Mouse (Mus musculus) adrenal gland, adult (tissue): Measurements from ENCODE around the gene Ptprd.

ENCODE experiments used
- DNase-seq, 2 experiments: peaks; one replicate each; pipeline ENCODE4 v3.0.0; 2022 to 2023; ENCODE audit warnings: low spot score in 1 of 2; ENCODE audit not compliant: inconsistent age in 2 of 2

The Ptprd gene

DNA sequence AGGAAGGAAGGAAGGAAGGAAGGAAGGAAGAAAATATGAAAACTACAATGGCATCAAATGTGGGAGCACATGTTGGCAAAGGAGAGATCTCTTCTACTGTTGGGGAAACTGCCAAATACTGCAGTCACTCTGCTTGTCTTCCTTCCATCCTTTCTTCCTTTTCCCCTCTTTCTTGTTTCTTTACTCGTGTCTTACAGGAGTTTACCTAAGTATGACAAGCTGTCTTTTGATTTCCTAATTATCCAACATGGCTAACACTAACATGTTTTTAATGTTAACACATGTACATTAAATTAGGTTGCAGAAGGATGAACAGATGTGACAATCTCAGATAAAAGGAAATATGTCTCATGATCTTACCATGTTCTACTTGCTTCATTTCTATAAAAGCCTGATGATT lies 625.5 kb downstream of the Ptprd start:
- no peak for DNase-seq

DNA sequence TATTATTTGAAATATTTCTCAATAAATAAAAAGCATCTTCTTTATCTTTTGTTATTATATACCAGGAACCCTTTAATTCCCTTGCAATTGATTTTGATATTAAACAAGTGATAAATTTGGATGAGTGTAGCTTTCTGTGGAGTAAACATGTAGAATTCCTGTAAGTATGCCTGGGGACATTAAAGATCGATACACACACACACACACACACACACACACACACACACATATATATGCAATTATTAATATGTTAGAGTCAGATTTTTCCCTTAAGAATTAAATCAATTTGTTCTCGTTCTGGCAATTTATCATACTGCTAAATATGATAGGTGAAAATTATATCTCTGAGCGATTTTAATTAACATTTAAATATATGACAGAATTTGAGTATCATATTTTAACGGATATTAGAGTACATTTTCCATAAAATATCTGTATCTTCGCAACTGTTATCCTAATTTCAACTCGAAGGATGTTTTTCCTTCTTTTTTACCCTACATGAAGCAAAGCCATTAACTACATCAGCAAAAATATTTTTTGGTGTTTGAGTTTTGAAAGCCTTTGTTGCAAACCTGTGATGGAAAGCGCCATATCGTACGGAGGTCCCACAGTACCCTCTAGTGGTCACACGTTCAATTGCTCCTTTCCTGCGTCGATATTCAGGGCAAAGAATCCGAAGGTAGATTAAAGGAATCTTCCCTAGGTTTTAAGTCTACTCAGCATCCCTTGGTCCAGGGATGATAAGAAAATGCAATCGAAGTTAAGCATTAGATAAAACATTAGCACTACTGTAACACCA lies 653.2 kb downstream of the Ptprd start:
- DNase-seq, result peak; percentile 7 to 70

DNA sequence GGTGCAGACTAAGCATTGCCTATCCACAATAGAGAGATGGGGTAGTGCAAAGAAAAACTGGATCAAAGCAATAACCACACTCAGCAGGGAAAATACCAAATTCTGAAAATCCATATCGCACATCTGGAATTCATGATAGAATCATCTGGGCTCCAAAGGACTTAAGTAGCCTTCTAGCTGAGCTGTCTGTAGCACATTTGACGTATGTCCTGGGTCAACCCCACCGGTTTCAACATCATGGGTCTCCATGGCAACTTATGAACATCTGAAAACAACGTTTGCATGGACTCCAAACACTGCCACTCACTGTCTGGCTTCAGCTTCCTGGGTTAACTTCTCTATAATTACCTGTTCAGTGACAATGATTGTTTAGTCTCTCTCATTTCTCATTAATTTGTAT lies 655.9 kb downstream of the Ptprd start:
- no peak for DNase-seq

DNA sequence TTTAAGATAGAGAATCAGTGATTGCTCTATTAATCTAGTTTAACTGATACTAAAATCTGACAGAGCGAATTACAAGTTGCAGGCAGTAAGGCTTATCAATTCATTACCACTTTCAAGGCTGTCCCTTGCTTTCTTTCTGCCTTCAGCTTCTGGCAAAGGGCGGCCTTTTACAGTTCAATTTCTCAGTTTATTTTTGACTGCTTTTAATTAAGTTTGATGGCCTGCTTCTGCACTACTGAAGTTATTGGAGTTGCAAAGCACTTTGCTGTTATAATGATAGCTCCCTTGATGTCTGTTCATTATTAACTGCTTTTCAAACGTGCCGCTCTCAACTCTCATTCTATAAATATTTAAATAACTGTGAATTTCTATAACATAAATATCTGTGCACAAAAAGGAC lies 673.9 kb downstream of the Ptprd start:
- no peak for DNase-seq

DNA sequence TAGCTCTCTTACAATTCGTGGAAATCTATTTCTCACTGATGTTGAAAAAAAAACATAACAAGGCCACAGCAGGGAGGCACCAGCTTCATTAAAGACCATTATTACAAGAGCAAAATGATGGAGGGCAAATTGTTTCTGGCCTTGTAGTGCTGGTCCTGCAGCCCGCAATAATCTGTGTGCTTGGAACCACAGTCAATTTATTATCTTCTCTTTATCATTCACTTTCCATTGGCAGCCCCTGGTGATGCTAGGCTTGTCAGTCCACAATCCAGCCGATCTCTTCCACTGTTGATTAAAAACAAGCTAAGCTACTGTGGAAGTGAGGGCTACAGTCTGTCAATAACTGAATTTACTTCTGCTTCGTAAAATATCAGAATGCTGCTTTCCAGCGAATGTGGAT lies 674.4 kb downstream of the Ptprd start:
- no peak for DNase-seq

DNA sequence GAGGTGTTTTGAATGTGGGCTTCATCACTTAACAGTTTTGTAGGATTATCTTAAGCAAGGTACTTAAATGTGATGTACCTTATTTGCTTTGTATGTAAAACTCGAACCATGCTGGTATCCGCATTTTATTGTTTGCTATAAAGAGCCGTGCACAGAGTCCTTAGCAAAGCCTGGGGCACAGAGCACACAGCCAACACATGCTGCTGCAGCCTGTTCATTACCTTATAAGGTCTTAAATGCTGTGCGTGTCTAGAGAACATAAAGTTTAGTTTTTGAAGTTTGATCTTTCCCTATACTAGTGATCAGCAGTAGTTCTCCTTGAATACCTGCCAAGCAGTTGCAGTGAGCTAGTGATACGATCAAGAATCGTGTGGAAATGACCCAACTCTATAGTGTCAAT lies 676.2 kb downstream of the Ptprd start:
- no peak for DNase-seq

DNA sequence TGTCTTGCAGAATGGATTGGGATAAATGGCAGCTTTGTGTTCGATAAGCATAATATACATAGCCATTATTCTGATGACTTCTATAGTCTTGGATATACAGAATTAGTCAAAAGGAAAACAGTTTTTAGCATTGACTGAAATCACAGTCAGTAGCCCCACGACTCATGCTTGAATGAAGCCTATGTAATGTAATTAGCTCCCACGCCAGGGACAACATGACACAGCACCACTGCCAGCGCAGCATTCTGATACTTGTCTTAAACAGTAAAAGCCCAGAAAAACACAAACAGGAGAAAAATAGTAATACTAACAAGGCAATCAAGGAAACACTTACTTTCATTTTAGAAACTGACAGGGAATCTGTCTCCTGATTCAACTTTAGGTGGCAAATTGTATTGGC lies 677.2 kb downstream of the Ptprd start:
- no peak for DNase-seq

DNA sequence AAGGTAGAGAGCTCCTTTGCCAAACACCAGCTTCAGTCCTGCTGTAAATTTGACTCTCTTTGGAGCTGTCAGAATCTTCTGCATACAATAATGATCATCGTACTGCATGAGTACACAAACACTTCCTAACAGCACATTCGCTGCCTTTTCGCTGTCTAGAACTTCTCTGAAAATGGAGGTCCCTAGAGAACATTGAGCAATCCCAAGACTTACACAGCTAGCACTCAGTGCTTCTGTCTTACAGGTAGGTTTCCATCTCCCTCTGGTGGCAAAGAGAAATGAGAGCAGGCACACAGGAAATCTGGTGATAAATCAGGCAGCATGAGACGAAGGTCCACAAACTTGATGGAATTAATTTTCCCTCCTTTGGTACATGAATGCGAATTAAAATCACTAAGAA lies 692.6 kb downstream of the Ptprd start:
- peak in 1 of 2 experiments; percentile 28 for DNase-seq

DNA sequence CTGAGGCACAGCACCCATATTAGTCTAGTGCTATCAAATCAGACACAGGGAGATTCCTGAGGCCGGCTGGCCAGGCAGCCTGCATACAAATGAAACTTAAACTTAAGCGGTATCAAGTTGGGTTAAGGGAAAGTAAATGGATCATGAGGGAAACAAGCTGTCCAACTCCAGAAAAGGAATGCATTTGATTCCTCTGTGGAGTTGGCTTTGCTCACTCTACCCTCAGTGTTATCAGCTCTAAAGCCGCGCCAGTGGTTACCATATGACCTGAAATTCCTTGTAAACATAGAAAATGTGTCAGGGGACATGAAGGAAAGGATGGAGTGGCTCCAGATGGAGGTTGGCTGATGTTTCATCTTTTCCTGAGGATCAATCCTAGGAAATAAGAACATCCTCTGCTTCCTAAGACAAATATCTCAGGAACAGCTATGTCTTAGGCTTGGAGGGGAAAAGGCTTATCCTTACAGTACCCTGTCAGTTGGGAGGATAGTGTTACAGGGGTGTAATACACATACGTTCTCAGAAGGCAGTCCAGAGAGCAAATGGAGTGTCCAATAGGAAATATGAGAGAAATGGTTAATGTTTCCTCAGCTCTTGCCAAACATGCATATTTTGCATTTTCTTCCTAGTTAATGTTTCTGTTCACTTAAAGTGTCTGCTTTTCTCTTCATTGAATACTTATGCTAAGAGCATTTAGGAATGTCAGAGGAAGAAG lies 697.7 kb downstream of the Ptprd start:
- no peak for DNase-seq

DNA sequence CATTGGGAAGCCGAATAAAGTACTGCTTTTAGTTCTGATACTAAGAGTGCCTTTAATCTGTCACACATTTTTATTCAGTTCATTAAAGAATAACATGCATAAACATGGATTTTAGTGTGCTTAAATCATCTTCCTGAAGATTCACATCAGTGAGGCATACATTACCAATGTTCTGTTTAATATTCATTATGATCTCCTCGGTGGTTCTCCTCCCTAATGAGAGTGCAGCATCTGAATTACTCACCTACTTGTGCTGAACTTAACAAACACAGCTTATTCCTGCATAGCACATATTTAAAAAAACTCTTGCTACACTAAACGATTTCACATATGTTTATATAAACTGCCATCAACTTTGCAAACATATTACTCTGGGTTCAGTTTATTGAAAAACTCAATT lies 698.7 kb downstream of the Ptprd start:
- no peak for DNase-seq

DNA sequence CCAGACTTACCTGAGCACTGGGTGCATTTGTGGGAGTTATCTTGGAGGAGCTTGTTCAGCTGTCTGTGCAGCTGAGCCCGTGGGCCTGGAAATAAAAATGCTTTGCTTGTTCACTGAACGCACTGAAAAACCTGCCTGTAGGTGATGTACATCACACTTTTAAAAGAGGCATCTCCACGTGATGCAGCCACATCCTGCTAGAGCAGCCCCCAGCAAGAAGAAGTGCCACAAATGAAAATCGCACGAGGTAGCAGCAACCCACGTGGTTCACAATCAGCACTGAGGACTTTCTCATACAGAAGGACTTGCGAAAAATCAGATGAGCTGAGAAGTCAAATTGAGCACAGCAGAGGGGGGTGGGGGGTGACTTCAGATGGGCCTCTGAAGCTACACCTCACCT lies 757.7 kb downstream of the Ptprd start:
- no peak for DNase-seq

DNA sequence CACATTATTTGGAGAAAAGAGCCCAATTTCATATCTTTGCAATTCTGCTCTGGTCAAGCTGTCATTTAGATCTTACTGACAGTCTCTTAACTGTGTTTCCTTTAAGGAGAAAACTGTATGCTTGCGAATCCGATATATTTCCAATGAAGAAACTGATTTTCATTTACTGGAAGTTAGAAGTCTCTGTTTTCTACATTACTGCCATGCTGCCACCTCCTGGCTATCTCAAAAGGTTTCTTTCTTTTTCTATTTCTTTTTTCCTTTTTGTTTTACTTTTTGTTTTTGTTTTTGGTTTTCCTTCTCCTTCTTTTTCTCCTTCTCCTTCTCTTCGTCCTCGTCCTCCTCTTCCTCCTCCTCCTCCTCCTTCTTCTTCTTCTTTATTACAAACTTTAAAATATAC lies 812.6 kb downstream of the Ptprd start:
- no peak for DNase-seq

DNA sequence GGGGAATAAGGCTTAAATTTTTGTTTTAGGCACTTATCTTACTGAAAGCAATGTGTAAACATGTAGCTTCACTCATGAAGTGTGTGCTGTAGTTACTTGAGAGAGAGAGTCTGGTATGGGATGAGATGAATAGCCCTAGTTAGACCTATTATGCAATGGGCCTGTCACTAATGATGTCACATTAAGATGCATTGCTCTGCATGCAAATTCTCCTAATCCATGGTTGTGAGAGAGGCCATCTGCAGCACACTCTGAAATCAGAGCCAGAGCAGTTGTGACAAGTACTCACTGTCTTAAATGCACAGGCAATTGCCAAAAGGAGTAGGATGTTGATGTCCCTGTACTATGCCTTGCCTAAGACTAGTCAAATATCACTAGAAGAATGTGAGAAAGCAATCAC lies 850.0 kb downstream of the Ptprd start:
- no peak for DNase-seq

DNA sequence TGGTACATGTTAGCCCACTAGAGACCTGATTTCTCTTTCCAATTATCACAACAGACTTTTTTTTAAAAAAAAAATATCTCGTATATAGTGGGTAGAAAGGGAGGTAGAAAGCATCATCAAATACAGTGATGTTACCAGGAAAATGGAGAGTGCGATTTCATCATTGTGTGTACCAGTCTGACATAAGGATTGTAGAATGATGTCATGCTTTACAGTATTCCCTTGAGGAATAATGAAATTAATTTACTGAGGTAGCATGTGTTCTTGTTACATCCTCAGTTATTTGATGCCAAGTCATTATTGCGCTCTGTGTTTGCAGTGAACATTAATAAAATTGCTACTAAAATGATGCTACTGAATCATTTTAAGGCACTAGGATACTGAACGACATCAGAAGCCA lies 884.6 kb downstream of the Ptprd start:
- no peak for DNase-seq

DNA sequence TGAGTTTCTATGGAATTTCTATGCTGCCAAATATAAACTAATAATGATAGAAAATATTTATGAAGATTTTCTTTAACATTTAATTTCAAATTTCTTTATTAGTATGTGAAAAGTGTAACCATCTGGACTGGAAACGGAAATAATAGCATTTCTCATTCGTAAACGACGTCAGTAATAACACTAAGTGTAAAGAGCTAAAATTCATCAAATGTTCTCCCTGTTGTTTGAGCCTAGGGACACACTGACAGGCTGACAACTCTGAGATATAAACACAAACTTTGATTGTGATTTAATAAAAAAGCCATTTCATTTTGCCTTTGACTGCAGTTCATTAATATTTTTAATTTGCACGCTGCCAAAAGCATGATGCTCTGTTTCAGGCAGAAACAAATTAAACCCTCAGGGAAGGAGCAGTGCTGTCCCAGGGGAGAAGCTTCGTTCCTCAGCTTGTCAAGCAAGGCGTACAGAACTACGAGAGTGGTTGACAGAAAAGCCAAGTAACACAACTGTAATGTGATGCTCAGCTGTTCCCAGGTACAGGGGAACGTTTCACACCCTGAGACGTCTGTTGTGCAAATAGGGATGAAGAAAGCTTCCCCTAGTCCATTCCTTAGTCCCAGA lies 894.6 kb downstream of the Ptprd start:
- no peak for DNase-seq

DNA sequence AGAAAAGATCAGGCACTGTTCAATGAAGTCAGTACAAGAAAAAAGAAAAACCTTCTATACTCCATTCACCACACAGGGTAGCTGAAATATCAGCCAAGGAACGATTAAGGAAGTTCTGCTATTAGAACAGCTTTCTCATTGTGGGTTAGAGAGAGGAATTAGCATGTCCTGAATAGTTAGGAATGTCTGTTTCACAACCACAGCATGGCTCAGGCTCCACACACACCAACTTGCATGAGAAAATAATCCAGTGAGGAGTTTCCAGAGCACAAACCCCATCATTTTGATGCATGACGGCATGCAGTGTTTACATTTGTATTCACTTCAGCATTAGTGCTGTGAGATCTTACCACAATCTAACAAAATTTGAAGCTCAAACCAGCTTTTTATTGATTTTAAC lies 895.1 kb downstream of the Ptprd start:
- no peak for DNase-seq

DNA sequence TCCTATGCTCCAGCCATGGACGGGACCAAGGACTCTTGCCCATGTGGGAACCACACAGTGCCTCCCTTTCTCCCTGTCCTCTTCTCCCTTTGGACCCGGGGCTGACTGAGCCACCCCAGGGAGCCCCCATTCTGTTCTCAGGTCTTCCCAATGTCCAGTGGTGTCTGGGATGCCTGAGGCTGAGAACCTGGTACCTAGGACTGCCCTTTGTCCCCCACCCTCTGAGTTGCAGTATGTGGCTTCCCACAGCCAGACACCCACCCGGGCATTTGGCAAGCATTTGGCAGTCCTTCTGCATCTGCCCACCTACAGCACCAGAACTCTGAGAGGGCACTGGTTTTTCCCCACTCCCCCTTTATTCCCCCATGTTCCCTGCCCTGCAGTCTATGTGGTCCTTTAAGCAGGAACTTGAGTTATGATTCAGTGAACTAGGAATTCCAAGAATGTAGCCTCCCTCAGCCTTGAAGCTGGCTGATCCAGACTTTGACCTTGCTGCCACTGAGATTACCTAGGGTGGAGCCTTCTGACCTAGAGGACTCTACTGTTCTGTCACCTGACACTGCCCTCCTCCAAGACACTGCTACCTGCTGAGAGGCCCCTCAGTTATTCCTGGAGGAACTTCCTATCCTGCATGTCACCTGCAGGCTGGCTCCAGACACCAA lies 901.5 kb downstream of the Ptprd start:
- DNase-seq, result peak in 1 of 2 experiments; percentile 25

DNA sequence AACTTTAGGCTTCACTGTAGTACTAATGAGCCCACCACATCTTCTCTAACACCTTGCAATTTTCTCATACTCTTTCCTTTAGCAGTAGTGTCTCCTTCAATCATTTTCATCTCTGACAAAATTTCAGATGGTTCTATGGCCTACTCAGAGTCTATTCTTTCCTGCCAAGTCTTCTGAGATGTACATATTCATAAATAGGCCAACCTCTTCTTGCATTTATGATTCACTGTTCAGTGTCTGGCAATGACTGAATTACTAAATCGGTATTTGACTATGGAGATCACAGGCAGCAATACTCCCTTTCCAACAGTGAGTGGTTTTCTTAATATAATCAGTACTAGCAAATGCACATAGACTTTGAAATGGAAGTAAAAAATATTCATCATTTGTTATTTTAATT lies 928.3 kb downstream of the Ptprd start:
- no peak for DNase-seq

DNA sequence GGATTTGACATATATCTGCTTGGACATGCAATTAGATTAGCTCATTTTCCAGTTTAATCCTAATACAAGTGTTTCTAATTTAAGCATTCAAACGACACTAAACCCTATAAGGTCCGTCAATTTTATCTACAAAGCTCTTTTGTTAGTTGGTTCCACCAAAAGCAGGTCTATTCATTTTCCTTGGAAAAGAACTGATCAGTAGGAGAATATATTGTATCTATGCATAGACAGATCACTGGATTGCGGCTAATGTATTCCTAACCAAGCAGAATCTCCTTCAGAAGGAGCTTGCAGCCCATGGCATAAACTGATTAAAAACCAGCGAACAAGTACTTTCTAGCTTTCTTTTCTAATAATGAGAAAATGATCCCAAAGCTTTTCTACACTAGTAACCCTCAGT lies 933.8 kb downstream of the Ptprd start:
- DNase-seq, result no peak

DNA sequence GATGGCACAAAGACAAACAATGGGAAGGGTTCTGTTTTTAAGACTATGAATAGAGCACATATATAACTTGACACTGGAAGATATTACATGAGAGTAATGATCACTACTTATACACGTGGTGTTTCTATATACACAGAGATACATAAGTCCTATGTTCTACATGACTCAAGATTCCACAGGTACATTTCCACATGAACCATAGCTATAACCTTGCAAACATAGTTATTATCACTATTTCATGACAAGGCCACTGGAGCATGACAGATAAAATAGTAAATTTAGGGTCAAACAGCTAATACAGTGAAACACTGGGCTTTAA lies 951.8 kb downstream of the Ptprd start:
- DNase-seq, result no peak

DNA sequence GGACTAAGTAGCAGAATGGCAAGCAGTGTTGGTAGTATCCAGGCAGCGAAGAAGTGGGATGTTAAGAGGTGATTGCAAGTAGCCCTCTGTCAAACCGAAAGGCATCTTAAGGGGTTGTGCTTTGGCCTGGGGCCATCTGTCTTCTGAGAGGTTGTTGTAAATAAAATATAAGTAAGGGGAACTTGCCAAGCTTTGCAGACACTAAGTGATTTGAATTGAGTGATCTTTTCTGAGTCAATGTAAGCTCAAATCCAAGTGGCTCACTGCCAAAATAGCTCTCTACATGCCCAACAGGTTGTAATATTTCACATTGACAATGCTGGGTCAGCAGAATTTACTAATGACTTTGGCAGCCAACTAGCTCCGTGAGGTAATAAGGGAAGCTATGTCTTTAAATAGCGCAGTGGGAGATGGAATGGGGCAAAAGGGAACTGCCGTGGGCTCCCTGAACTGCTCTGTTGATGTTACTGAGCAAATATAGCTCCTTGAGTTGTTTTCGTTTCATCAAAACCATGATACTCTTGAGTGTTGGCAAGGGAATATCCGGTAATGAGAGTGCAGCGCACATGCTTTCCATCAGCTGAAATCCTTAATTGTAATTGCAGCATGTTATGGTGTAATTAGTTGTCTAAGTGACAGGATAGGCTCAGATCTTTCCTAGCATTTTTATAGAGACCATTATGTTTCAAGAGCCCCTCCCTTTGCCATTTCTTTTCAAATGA lies 952.4 kb downstream of the Ptprd start:
- peak in 1 of 2 experiments; percentile 18 for DNase-seq
